Mouse (Mus musculus): ENCODE data around the gene Rexo1. TPM values are rescaled to one million over a fixed set of nuclear protein-coding genes. Genes with fewer than 3 reads are reported as not detected.

Gene Rexo1
- polyA plus RNA-seq, 1 experiment from 2014 or later = 15.0 TPM

DNA sequence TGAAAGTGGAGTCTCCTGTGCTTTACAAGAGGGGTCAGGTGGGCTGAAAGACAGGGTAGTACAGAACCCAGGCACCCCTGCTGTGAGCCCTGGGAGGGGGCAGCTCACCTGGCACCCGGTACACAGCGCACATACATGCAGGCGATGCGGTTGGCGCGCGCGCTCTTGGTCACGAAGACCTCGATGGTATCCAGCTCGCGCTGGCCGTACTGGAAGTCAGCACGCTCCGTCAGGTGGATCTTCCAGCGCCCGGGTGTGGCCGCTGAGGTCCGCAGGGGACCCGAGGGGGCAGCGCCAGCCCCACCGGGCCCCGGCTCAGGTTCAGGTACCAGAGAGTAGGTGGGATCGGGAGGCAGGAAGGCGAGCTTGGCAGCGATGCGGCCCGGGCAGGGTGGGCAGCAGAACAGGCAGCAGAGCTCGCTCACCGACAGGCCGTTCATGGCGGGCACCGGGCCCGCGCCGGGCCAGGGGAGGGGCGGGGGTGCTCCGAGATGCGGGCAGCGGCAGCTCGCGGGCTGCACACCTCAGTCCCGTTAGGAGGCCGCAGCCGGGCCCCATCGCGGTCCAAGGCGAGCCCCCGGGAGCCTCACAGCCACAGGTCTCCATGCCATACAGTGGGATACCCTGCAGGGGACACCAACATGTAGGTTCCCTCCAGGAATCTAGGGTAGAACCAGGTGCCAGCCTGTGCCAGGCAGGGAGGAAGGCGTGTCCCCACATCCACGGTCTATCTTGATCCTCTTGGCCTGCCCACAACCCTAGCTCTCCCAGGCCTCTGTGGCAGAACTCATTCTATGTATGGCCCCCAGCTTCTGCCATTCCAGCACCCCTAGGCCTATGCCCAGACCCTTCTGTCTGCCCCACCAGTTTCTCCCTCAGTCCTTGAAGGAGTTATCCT is 25.3 kb upstream of the Rexo1 start:
- 90% methylated on average over 39 of the region's 51 CpGs for WGBS
- Histone ChIP-seq H3K9ac (ENCODE audit: low read length) (peak overlapping the region; percentile 45), H3K4me2 (ENCODE audit: low read depth, low read length) (peak overlapping the region; percentile 48), H3K36me3 (ENCODE audit: control insufficient read depth, insufficient read depth) (peaks cover 10% of the 10 kb centered on the region), H3K4me1 (ENCODE audit: control insufficient read depth, insufficient read depth, low read length) (peaks cover 35% of the 10 kb centered on the region), H3K4me3 (ENCODE audit: low read length) (peak overlapping the region; percentile 33), H3K27me3 (ENCODE audit: control insufficient read depth, insufficient read depth, low read length) (no peaks in the 10 kb centered on the region), H3K27ac (ENCODE audit: low read length) (peak overlapping the region; percentile 76), H3K9me3 (replicated peaks; ENCODE audit: control insufficient read depth, low read length) (no peaks in the 10 kb centered on the region)
- ATAC-seq (replicated peaks; ENCODE audit: extremely low read depth, insufficient read depth, low FRiP score) = no peak

DNA sequence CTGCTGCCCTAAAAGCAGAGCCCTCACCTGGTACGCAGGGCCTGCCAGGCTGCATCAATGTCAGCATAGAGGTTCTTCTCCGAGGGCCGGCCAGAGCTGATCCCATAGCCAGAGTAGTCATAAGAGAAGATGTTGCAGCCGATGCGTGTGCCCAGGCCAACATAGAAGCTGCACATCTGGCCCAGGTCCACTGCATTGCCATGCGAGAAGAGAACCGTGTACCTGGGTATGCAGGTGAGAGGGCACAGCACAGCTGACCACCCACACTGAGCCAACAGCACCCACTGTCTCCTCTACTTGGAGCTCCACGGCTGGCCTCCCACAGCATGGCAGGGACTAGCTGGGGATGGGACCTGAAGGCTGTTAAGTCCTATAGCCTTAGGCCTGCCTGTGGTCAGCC is 24.2 kb upstream of the Rexo1 start:
- Histone ChIP-seq H3K4me2 (ENCODE audit: low read depth, low read length) (peak overlapping the region; percentile 48), H3K9ac (ENCODE audit: low read length) (peak overlapping the region; percentile 45; the same call in 1 of the 2 replicates), H3K9me3 (replicated peaks; ENCODE audit: control insufficient read depth, low read length) (no peaks in the 10 kb centered on the region), H3K36me3 (ENCODE audit: control insufficient read depth, insufficient read depth) (peaks cover 10% of the 10 kb centered on the region), H3K4me3 (ENCODE audit: low read length) (peak overlapping the region; percentile 33), H3K4me1 (ENCODE audit: control insufficient read depth, insufficient read depth, low read length) (peaks cover 34% of the 10 kb centered on the region), H3K27ac (ENCODE audit: low read length) (no peak overlapping the region), H3K27me3 (ENCODE audit: control insufficient read depth, insufficient read depth, low read length) (no peaks in the 10 kb centered on the region)
- no peak for ATAC-seq (replicated peaks; ENCODE audit: extremely low read depth, insufficient read depth, low FRiP score)
- WGBS = 90% methylated on average over 8 of the region's 8 CpGs

DNA sequence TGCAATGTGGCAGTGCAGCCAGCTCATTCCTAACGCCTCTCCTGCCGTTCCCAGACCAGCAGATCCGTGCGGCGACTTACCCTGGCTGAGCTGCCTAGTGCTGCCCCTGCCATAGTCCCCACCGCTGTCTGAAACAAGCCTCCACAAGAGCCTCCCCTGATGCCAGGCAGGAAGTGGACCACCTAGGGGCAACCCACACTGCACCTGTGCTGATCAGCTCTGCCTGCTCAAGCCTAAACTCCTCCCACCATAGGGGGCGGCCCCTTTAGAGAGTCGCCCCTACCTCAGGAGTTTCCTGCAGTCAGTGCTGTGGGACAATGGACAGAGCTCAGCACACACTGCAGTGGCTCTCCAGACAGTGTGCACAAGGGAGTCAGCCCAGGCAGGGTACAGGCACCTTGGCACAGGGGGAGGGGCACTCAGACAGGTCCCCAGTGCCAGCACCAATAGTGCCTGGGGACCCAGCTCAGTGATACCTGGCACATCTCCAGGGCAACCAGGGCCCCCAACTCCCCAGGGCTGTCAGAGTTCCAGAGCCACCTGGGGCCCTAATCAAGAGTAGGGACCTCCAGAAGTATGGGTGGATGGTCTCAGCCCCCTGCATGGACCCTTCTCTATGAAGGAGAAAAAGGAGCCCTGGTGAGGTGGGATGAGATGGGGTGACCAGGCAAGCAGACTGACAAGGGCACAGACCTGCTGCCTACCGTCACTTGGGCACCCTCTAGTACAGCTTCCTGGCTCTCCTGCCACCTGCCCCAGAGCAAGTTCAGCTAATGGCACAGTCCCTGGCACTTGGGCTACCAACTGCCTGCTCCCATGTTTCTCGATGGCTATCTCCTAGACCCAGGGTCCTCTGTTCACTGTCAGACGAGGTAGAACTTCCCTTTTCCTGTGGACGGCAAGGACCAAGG is 23.5 kb upstream of the Rexo1 start:
- Histone ChIP-seq H3K9ac (ENCODE audit: low read length) (peak overlapping the region; percentile 10; the same call in 1 of the 2 replicates), H3K36me3 (ENCODE audit: control insufficient read depth, insufficient read depth) (peaks cover 10% of the 10 kb centered on the region), H3K4me3 (ENCODE audit: low read length) (0 out of 2 replicates have a peak overlapping the region, but pooled peaks have one; percentile 3), H3K4me1 (ENCODE audit: control insufficient read depth, insufficient read depth, low read length) (peaks cover 33% of the 10 kb centered on the region), H3K9me3 (replicated peaks; ENCODE audit: control insufficient read depth, low read length) (no peaks in the 10 kb centered on the region), H3K4me2 (ENCODE audit: low read depth, low read length) (peak overlapping the region; percentile 48; the same call in 1 of the 2 replicates), H3K27me3 (ENCODE audit: control insufficient read depth, insufficient read depth, low read length) (no peaks in the 10 kb centered on the region), H3K27ac (ENCODE audit: low read length) (no peak overlapping the region)
- 0 out of 2 replicates have a peak, but pooled peaks have one; percentile 11 for ATAC-seq (replicated peaks; ENCODE audit: extremely low read depth, insufficient read depth, low FRiP score)
- 71% methylated on average over 12 of the region's 12 CpGs for WGBS

DNA sequence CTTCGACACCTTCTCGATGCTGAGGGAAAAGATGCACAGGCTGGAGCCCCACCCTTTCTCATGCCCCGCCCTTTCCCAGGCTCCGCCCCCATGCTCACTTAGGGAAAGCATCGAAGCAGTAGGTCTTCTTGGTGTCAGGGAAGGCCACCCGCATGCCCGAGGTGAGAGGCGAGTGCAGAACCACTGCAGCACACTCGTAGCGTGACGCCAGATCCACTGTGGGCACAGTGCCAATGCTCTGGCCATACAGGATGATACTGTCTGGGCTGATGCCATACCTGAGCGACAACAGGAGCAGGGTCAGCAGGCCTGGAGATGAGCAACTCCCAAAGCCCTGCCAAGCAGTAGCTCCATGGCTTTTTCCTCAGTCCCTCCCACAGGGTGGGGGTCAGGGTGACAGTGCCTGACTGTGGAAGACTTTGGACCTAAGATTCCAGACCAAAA is 22.7 kb upstream of the Rexo1 start:
- Histone ChIP-seq H3K9me3 (replicated peaks; ENCODE audit: control insufficient read depth, low read length) (no peaks in the 10 kb centered on the region), H3K4me3 (ENCODE audit: low read length) (no peak overlapping the region), H3K27me3 (ENCODE audit: control insufficient read depth, insufficient read depth, low read length) (no peaks in the 10 kb centered on the region), H3K27ac (ENCODE audit: low read length) (no peak overlapping the region), H3K4me1 (ENCODE audit: control insufficient read depth, insufficient read depth, low read length) (peaks cover 32% of the 10 kb centered on the region), H3K9ac (ENCODE audit: low read length) (no peak overlapping the region), H3K4me2 (ENCODE audit: low read depth, low read length) (no peak overlapping the region), H3K36me3 (ENCODE audit: control insufficient read depth, insufficient read depth) (peaks cover 10% of the 10 kb centered on the region)
- 58% methylated on average over 12 of the region's 12 CpGs for whole genome bisulfite sequencing
- no peak for ATAC-seq (replicated peaks; ENCODE audit: extremely low read depth, insufficient read depth, low FRiP score)

DNA sequence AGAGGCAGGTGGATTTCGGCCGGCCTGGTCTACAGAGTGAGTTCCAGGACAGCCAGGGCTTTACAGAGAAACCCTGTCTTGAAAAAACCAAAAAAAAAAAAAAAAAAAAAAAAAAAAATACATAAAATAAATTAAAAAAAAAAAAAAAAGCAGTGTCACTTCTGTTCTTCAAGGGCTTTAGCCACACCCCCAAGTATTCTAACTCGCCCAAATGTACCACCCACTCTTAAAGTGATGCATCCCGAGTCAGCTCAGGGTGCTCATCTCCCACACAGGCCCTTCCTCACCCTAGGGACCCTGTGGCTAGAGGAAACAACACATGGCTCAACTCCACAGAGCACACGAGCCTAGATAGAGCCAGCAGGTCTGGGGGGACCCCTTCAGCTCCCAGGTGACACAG is 21.7 kb upstream of the Rexo1 start:
- ATAC-seq (replicated peaks; ENCODE audit: extremely low read depth, insufficient read depth, low FRiP score) = no peak
- Histone ChIP-seq H3K27me3 (ENCODE audit: control insufficient read depth, insufficient read depth, low read length) (no peaks in the 10 kb centered on the region), H3K27ac (ENCODE audit: low read length) (no peak overlapping the region), H3K9me3 (replicated peaks; ENCODE audit: control insufficient read depth, low read length) (no peaks in the 10 kb centered on the region), H3K4me1 (ENCODE audit: control insufficient read depth, insufficient read depth, low read length) (peaks cover 28% of the 10 kb centered on the region), H3K9ac (ENCODE audit: low read length) (no peak overlapping the region; the same call in 1 of the 2 replicates), H3K4me3 (ENCODE audit: low read length) (no peak overlapping the region), H3K4me2 (ENCODE audit: low read depth, low read length) (no peak overlapping the region), H3K36me3 (ENCODE audit: control insufficient read depth, insufficient read depth) (peaks cover 10% of the 10 kb centered on the region)
- WGBS = 87% methylated on average over 5 of the region's 5 CpGs

DNA sequence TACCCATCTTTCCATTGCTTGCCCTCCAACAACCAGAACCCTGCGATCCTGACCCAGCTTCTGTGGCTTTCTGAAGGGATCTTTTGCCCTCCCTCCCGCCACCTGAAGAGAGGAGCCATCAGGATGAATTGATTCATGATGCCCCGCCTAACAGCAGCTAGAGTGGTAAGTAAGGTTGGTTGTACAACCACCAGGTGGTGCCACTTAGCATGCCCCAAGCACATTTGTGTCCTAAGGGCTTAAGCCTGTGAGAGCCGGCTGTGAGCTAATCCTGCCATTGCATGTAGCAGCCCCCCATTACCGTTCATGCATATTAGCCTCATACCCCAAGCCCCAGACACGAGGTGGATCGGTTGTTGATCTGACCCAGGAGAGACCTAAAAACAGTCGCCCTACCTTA is 17.6 kb upstream of the Rexo1 start:
- Histone ChIP-seq H3K9ac (ENCODE audit: low read length) (peak overlapping the region; percentile 56), H3K27me3 (ENCODE audit: control insufficient read depth, insufficient read depth, low read length) (no peaks in the 10 kb centered on the region), H3K4me1 (ENCODE audit: control insufficient read depth, insufficient read depth, low read length) (peaks cover 19% of the 10 kb centered on the region), H3K9me3 (replicated peaks; ENCODE audit: control insufficient read depth, low read length) (no peaks in the 10 kb centered on the region), H3K4me2 (ENCODE audit: low read depth, low read length) (peak overlapping the region; percentile 81), H3K36me3 (ENCODE audit: control insufficient read depth, insufficient read depth) (peaks cover 5% of the 10 kb centered on the region), H3K4me3 (ENCODE audit: low read length) (peak overlapping the region; percentile 79), H3K27ac (ENCODE audit: low read length) (peak overlapping the region; percentile 89)
- ATAC-seq (replicated peaks; ENCODE audit: extremely low read depth, insufficient read depth, low FRiP score) = no peak
- 9% methylated on average over 8 of the region's 8 CpGs for WGBS

DNA sequence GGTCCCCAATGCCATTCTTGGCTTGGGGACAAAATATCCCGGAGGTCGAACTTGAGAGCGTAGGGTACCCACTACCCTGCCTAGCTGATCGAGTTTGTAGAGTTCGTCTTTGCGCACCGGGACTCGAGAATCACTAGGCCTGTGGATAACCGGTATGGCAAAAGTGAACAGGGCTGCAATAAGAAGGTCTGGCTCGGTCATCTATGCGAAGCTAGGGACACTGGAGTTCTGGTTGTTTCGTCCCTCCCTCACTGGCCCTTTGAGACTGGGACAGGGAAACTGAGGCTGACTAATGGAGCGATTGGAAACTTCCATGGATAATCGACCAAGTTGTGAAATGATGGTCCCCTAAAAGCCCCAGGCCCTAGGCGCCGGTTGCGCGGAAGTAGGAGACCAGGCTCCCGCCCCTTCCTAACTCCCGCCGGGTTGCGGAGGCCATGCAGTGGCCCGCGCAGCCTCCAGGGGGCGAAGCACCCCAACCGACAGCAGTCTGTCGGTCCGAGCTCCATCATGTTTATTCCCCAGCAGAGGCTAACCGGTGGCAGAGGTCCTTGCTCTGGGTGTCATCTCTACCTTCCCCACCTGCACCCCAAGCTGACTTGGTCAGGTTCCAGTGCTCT is 16.9 kb upstream of the Rexo1 start:
- peak; percentile 24 for ATAC-seq (replicated peaks; ENCODE audit: extremely low read depth, insufficient read depth, low FRiP score)
- Histone ChIP-seq H3K27me3 (ENCODE audit: control insufficient read depth, insufficient read depth, low read length) (no peaks in the 10 kb centered on the region), H3K4me2 (ENCODE audit: low read depth, low read length) (peak overlapping the region; percentile 81), H3K4me1 (ENCODE audit: control insufficient read depth, insufficient read depth, low read length) (peaks cover 23% of the 10 kb centered on the region), H3K9me3 (replicated peaks; ENCODE audit: control insufficient read depth, low read length) (no peaks in the 10 kb centered on the region), H3K4me3 (ENCODE audit: low read length) (peak overlapping the region; percentile 79), H3K27ac (ENCODE audit: low read length) (peak overlapping the region; percentile 89), H3K9ac (ENCODE audit: low read length) (peak overlapping the region; percentile 50), H3K36me3 (ENCODE audit: control insufficient read depth, insufficient read depth) (no peaks in the 10 kb centered on the region)
- under 1% methylated on average over 29 of the region's 29 CpGs for WGBS

DNA sequence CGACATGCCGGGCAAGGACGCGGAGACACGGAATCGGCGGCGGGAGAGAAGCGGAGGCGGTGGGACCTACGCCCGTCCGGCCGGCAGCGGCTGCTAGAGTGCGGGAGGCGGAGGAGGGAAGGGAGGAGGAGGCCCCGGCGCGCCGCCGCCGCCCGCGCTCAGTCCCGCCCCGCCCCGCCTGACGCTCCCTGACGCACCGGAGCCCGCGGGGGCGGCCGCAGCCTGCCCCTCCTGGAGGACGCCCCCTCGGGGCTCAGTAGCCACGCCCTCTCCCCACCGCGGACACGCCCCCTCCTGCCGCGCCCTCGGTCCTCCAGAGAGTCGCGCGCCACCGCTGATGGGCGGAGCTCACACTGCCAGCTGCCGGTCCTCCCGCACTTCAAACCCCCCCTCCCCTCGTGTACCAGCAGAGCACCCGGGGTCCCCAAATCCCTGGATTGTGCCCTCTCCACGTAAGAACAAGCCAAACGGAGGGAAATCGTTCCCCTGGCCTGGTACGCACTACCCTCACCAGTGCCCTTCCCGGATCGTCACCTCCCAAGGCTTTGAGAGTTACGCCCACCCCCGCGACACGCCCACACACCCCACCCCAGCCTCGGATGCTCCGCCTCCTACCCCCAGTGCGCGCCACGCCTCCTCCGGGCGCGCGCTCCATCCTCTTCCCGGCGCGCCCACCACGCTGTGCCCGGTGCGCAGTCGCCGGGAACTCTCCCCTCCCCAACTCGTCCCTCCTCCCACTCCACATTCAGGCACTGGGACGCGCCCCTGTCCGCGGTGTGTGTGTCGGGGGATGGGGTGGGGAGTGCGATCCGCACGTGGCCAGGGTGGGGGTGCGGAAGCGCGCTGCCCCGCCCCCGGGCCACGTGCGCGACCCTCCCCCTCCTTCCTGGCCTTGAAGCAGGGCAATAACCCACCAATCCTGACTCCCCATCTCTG is 16.1 kb upstream of the Rexo1 start, which contains the start of gene Klf16:
Klf16 (minus strand) TSS at position 127 of the 936 bp plus-strand sequence.
- Histone ChIP-seq H3K36me3 (ENCODE audit: control insufficient read depth, insufficient read depth) (no peaks in the 10 kb centered on the region), H3K9me3 (replicated peaks; ENCODE audit: control insufficient read depth, low read length) (no peaks in the 10 kb centered on the region), H3K9ac (ENCODE audit: low read length) (peak within 1 kb of the TSS; percentile 86), H3K4me1 (ENCODE audit: control insufficient read depth, insufficient read depth, low read length) (peaks cover 25% of the 10 kb centered on the region), H3K4me2 (ENCODE audit: low read depth, low read length) (peak within 1 kb of the TSS; percentile 81), H3K27me3 (ENCODE audit: control insufficient read depth, insufficient read depth, low read length) (no peaks in the 10 kb centered on the region), H3K4me3 (ENCODE audit: low read length) (peak within 1 kb of the TSS; percentile 79), H3K27ac (ENCODE audit: low read length) (peak within 1 kb of the TSS; percentile 89)
- ATAC-seq (replicated peaks; ENCODE audit: extremely low read depth, insufficient read depth, low FRiP score) = peak; percentile 88
- under 1% methylated on average over 81 of the region's 97 CpGs for WGBS

Measured in heart, embryonic 16.5 days (tissue).